Mouse (Mus musculus): ENCODE data around the gene Pald1.

DNA sequence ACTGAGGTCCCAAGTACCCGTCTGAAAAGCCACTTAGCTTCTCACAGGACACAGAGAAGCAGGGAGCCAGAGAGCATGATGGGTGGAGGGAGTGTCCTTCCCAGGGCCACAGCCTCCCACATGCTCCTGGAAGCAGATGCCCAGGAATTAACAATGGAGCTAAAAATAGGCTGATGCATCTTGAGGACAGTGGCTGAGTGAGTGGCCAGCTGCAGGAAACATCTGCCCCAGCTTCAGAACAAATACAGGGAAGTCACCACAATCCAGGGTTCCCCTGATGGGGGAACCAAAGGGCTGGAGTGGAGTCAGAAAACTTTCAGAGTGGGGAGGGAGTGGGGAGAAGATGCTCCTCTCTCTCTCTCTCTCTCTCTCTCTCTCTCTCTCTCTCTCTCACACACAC lies 17.4 kb downstream of the Pald1 start:
- TF ChIP-seq CTCF (IDR thresholded peaks at IDR 0.05; ENCODE audit: low read depth) (peak; percentile 30; the same call in 1 of the 2 replicates), EP300 (IDR thresholded peaks at IDR 0.05; ENCODE audit: low read depth) (peak; percentile 96)
